Mouse (Mus musculus): ENCODE measurements around the gene Ltbp1. TPM values are rescaled to one million over a fixed set of nuclear protein-coding genes. Genes with fewer than 3 reads are reported as not detected.
"Not testable (repeated sequence)": the region's sequence is repeated elsewhere in the genome, so short reads cannot be mapped to it uniquely, and the experiment has no call there.

Ltbp1 gene
- polyA plus RNA-seq, 3 experiments from 2014 or later, result not detected

GRCm38 (mm10) chr17:75119422-75119821 is 114.1 kb downstream of the Ltbp1 start:
- no peak for ATAC-seq

GRCm38 (mm10) chr17:75120071-75120470 is 114.7 kb downstream of the Ltbp1 start:
- no peak for ATAC-seq

- ATAC-seq, result no peak
Observed at GRCm38 (mm10) chr17:75122584-75123282, 117.4 kb downstream of the Ltbp1 start.

- ATAC-seq, result no peak
Observed at GRCm38 (mm10) chr17:75128337-75128935, 123.1 kb downstream of the Ltbp1 start.

- no peak for ATAC-seq
Observed at GRCm38 (mm10) chr17:75133983-75134382, 128.6 kb downstream of the Ltbp1 start.

- ATAC-seq, result no peak
Observed at GRCm38 (mm10) chr17:75139731-75140130, 134.4 kb downstream of the Ltbp1 start.

GRCm38 (mm10) chr17:75142845-75143244 is 137.5 kb downstream of the Ltbp1 start:
- not testable (repeated sequence) for ATAC-seq

- no peak for ATAC-seq
Observed at GRCm38 (mm10) chr17:75143927-75144326, 138.6 kb downstream of the Ltbp1 start.

GRCm38 (mm10) chr17:75147218-75147617 is 141.8 kb downstream of the Ltbp1 start:
- ATAC-seq, result no peak

GRCm38 (mm10) chr17:75151800-75152199 is 146.4 kb downstream of the Ltbp1 start:
- ATAC-seq, result no peak

GRCm38 (mm10) chr17:75153088-75153487 is 147.7 kb downstream of the Ltbp1 start:
- ATAC-seq, result no peak

- ATAC-seq, result no peak
Observed at GRCm38 (mm10) chr17:75158385-75158784, 153.0 kb downstream of the Ltbp1 start.

GRCm38 (mm10) chr17:75159066-75159787 is 153.9 kb downstream of the Ltbp1 start:
- ATAC-seq, result no peak

GRCm38 (mm10) chr17:75161062-75161461 is 155.7 kb downstream of the Ltbp1 start:
- no peak for ATAC-seq

GRCm38 (mm10) chr17:75161931-75162330 is 156.6 kb downstream of the Ltbp1 start:
- ATAC-seq, result no peak

GRCm38 (mm10) chr17:75164566-75164965 is 159.2 kb downstream of the Ltbp1 start:
- no peak for ATAC-seq

GRCm38 (mm10) chr17:75168572-75169200 is 163.3 kb downstream of the Ltbp1 start:
- ATAC-seq, result no peak

- ATAC-seq, result no peak
Observed at GRCm38 (mm10) chr17:75171659-75172058, 166.3 kb downstream of the Ltbp1 start.

- no peak for ATAC-seq
Observed at GRCm38 (mm10) chr17:75172685-75173205, 167.4 kb downstream of the Ltbp1 start.

GRCm38 (mm10) chr17:75174501-75174900 is 169.1 kb downstream of the Ltbp1 start:
- no peak for ATAC-seq

- no peak for ATAC-seq
Observed at GRCm38 (mm10) chr17:75177920-75178867, 172.8 kb downstream of the Ltbp1 start.

GRCm38 (mm10) chr17:75179001-75179400 is 173.6 kb downstream of the Ltbp1 start:
- no peak for ATAC-seq

Measured in inflammation-experienced regulatory T-cells, adult 6 months (primary cell).